Mouse (Mus musculus) frontal cortex, adult 2 months (tissue): ENCODE measurements around the gene Arih1. TPM values are rescaled to one million over a fixed set of nuclear protein-coding genes. Genes with fewer than 3 reads are reported as not detected.

Experiments
- DNase-seq, 2 experiments: peaks; one replicate each; pipeline ENCODE4 v3.0.0; 2022; ENCODE audit warnings: low spot score in 1 of 2; ENCODE audit errors: extremely low spot score in 1 of 2
- polyA plus RNA-seq: library from polyadenylated mRNA; depleted of rRNA; stranded (reverse); fragments of >200 nt; gene quantifications from 2 replicates; pipeline ENCODE4 v1.2.3, GENCODE M21; 2012; rRNA removed

The Arih1 gene
- polyA plus RNA-seq, 1 experiment: 53.1 TPM

DNA sequence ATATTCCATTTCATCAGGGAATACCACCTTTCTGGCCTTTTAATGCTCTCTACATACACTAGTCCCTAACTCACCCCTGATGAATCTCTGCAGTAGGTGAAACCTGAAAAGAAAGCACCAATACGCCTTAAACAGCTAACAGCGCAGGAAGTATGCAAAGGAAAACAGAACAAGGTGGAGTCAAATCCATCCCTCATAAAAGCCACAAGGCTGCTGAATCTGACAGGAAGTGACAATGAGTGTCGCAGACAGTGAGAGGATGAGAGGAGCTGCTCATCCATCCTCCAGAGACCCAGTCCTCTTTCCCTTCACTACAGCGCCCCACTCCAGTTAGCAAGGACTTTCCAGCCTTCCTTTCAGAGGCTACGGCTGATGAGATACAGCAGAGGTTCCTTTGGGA is 148.0 kb downstream of the Arih1 start:
- no peak for DNase-seq

Other genes with a start within 250 kb of the Arih1 start
- gene Adpgk, start 195.1 kb downstream of the Arih1 start, polyA plus RNA-seq: 18.0 and 19.7 TPM in 2 replicates
- 34.4 and 37.3 TPM in 2 replicates for gene Bbs4, start 133.1 kb downstream of the Arih1 start, polyA plus RNA-seq
- 59.6 and 59.9 TPM in 2 replicates for gene Hexa, start 52.9 kb upstream of the Arih1 start, polyA plus RNA-seq
- gene Tmem202, start 53.2 kb upstream of the Arih1 start, polyA plus RNA-seq: 2.5 and 3.6 TPM in 2 replicates
- 17.5 and 19.3 TPM in 2 replicates for gene Celf6, start 91.3 kb upstream of the Arih1 start, polyA plus RNA-seq
- 186 and 191 TPM in 2 replicates for gene Parp6, start 130.7 kb upstream of the Arih1 start, polyA plus RNA-seq
- gene Pkm, start 169.8 kb upstream of the Arih1 start, polyA plus RNA-seq: 1,290 and 1,497 TPM in 2 replicates
- 13.2 and 15.2 TPM in 2 replicates for gene Gramd2, start 193.5 kb upstream of the Arih1 start, polyA plus RNA-seq